Mouse (Mus musculus): Measurements from ENCODE around the gene Slc10a7. TPM values are rescaled to one million over a fixed set of nuclear protein-coding genes. Genes with fewer than 3 reads are reported as not detected.

Gene Slc10a7
- polyA plus RNA-seq, 1 experiment from 2014 or later, result 8.6 TPM

DNA sequence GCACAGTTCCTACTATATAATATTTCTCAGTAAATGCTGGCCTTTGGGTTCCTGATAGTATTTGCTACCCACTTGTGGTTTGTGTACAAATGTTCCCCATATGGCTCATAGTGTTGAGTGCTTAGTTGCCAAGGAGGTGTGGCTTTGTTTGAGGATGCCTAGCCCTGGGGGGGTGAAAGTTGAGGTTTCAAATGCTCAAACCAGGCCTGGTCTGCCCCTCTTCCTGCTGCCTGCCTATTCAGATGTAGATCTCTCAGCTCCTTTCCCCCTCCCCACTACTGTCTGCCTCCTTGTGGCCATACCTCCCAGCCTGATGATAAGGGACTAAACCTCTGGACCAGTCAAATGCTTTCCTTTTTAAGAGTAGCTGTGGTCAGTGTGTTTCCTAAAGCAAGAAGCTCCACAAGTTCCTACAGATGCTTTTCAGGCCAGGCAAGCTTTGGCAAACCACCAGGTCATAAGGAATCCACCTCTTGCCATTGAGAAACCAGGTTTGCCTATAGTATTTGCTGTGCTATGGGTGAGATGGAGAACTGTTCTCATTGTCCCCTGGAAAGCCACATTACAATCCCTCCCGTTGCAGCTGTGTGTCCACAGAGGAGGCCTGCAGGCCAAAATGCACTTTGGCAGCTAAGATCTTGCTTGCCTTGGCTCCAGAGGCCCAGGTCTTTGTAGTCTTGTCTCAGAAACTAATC, 146.4 kb downstream of the Slc10a7 start:
- 0 out of 2 replicates have a peak, but pooled peaks have one; percentile 5 for TF ChIP-seq CTCF (IDR thresholded peaks at IDR 0.05; ENCODE audit: low read depth)
- no peak overlapping the region for H3K4me2 ChIP-seq (ENCODE audit: low read length)
- H3K27me3 ChIP-seq (ENCODE audit: insufficient read depth, low read length), result no peaks in the 10 kb centered on the region
- DNase-seq (ENCODE audit: low spot score), result no peak
- no peaks in the 10 kb centered on the region for H3K36me3 ChIP-seq (ENCODE audit: insufficient read depth, low read length)
- no peak for ATAC-seq (replicated peaks; ENCODE audit: low FRiP score, low read depth)
- H3K27ac ChIP-seq, result no peak overlapping the region
- H3K4me3 ChIP-seq (replicated peaks; ENCODE audit: low read depth, low read length), result no peak overlapping the region
- H3K4me1 ChIP-seq (replicated peaks; ENCODE audit: insufficient read depth, low read length), result no peaks in the 10 kb centered on the region
- no peak overlapping the region for H3K9ac ChIP-seq (ENCODE audit: low read depth, low read length)
- 28% methylated on average over 1 of the region's 1 CpGs for WGBS
- no peaks in the 10 kb centered on the region for H3K9me3 ChIP-seq (replicated peaks; ENCODE audit: low read length)

DNA sequence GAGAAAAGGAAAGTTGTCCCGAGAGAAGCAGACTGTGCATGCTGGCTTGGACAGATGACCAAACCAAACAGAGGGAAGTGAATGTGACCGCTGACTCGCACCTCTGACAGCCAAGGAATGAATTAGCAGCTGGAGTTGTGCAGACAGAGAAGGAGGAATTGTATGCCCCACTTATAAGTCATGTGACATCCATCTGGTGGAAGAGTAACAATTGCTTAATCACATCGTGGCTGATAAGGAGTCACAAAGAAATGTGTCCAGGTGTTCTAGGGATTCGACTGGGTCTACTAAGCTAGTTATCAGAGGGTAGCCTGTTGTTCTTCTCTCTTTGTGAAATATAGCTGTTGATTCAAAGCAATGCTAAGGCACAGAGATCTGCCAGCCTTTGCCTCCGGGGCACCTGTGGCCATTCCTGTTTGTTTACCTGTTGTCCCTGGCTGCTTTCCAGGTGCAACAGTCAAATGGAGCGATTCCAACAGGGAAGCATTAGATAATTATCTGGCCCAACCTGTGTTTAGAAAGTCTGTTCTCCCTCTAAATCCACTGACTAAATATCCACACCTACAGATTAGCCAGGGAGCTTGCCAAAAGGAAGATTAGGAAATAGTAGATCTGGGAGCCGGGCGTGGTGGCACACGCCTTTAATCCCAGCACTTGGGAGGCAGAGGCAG, 147.7 kb downstream of the Slc10a7 start:
- Histone ChIP-seq H3K27ac (no peak overlapping the region), H3K27me3 (ENCODE audit: insufficient read depth, low read length) (no peaks in the 10 kb centered on the region), H3K36me3 (ENCODE audit: insufficient read depth, low read length) (no peaks in the 10 kb centered on the region), H3K4me3 (replicated peaks; ENCODE audit: low read depth, low read length) (no peak overlapping the region), H3K9me3 (replicated peaks; ENCODE audit: low read length) (no peaks in the 10 kb centered on the region), H3K4me1 (replicated peaks; ENCODE audit: insufficient read depth, low read length) (no peaks in the 10 kb centered on the region), H3K9ac (ENCODE audit: low read depth, low read length) (no peak overlapping the region), H3K4me2 (ENCODE audit: low read length) (no peak overlapping the region)
- ATAC-seq (replicated peaks; ENCODE audit: low FRiP score, low read depth), result no peak
- no peak for TF ChIP-seq CTCF (IDR thresholded peaks at IDR 0.05; ENCODE audit: low read depth)
- no peak for DNase-seq (ENCODE audit: low spot score)
- 73% methylated on average over 10 of the region's 10 CpGs for WGBS

DNA sequence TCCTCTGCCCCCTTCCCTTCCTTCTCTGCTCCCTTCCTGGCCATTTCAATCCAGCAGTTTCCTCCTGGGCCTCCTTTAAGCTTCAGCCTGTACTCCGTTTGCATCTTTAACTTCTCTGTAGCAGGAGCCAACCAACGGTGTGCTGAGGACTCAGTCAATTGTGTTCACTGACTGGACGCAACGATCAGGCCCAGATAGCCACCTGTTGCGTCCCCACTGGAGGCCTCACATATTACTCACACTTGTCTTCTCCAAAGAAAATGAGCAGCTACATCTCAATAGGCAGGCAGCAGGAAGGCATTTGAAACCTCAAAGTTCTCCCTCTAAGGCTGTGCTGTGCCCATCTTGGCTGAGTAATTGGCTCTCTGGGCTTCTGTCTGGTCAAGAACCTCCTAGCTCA, 149.0 kb downstream of the Slc10a7 start:
- Histone ChIP-seq H3K4me1 (replicated peaks; ENCODE audit: insufficient read depth, low read length) (no peaks in the 10 kb centered on the region), H3K4me3 (replicated peaks; ENCODE audit: low read depth, low read length) (no peak overlapping the region), H3K9me3 (replicated peaks; ENCODE audit: low read length) (no peaks in the 10 kb centered on the region), H3K4me2 (ENCODE audit: low read length) (no peak overlapping the region), H3K9ac (ENCODE audit: low read depth, low read length) (no peak overlapping the region), H3K27me3 (ENCODE audit: insufficient read depth, low read length) (no peaks in the 10 kb centered on the region), H3K36me3 (ENCODE audit: insufficient read depth, low read length) (no peaks in the 10 kb centered on the region), H3K27ac (no peak overlapping the region)
- ATAC-seq (replicated peaks; ENCODE audit: low FRiP score, low read depth), result no peak
- WGBS, result 92% methylated on average over 5 of the region's 5 CpGs
- DNase-seq (ENCODE audit: low spot score), result no peak
- no peak for TF ChIP-seq CTCF (IDR thresholded peaks at IDR 0.05; ENCODE audit: low read depth)

DNA sequence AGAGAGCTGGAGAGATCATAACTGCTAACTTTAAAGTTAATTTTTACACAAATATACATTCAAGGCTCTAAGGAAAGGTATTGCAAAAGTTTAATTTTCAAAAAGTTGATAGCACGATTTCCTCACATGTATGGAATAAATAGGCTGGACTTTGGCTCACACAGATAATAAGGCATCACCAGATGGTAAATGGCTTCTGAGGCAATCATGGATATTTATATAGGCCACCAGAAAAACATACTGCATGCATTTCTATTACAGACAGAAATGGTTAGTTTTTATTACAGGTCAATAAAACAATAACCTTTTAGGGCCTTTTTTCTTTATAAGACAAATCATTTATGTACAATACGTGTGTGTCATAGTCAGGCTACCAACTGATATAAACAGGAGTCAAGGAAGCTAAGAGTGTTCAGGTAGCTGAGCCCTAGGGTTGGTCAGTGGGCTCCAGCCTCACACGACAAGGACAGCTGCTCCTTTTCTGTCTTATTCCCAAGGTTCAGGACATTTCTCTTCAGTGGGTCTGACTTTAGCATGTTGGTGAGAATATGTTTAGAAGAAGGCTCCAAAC, 150.6 kb downstream of the Slc10a7 start:
- no peak overlapping the region for H3K9ac ChIP-seq (ENCODE audit: low read depth, low read length)
- H3K27ac ChIP-seq, result no peak overlapping the region
- DNase-seq (ENCODE audit: low spot score), result no peak
- WGBS, result 89% methylated on average over 3 of the region's 3 CpGs
- H3K36me3 ChIP-seq (ENCODE audit: insufficient read depth, low read length), result no peaks in the 10 kb centered on the region
- H3K27me3 ChIP-seq (ENCODE audit: insufficient read depth, low read length), result no peaks in the 10 kb centered on the region
- ATAC-seq (replicated peaks; ENCODE audit: low FRiP score, low read depth), result no peak
- no peaks in the 10 kb centered on the region for H3K4me1 ChIP-seq (replicated peaks; ENCODE audit: insufficient read depth, low read length)
- H3K9me3 ChIP-seq (replicated peaks; ENCODE audit: low read length), result no peaks in the 10 kb centered on the region
- H3K4me2 ChIP-seq (ENCODE audit: low read length), result no peak overlapping the region
- TF ChIP-seq CTCF (IDR thresholded peaks at IDR 0.05; ENCODE audit: low read depth), result no peak
- no peak overlapping the region for H3K4me3 ChIP-seq (replicated peaks; ENCODE audit: low read depth, low read length)

DNA sequence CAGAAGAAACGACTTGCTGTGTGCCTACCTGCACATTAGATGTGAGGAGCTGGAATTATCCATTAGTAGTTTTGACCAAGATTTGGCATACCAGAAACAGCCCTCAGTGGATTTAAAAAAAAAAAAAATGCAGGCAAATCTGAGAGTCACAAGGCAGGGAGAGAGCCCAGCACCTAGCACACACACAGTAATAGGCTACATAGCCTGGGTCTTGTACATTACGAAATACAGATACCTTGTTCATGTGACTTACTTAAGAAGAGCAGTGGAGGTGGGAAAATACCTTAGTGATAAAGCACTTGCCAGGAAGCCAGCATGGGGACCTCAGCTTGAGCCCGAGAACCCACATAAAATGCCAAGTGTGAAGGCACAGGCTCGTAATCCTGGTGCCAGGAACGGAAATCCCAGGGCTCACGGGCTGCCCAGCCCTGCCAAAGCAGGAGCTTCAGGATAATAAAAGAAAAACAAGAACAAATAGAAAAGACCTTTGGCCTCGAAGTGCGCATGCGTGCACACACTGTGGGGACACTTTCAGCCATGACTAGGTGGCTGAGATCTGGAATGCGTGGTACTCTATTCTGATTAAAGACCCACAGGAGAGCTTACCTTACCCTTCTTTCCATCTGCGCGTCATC, 155.3 kb downstream of the Slc10a7 start:
- Histone ChIP-seq H3K9ac (ENCODE audit: low read depth, low read length) (no peak overlapping the region), H3K36me3 (ENCODE audit: insufficient read depth, low read length) (no peaks in the 10 kb centered on the region), H3K4me1 (replicated peaks; ENCODE audit: insufficient read depth, low read length) (no peaks in the 10 kb centered on the region), H3K4me2 (ENCODE audit: low read length) (no peak overlapping the region), H3K27ac (no peak overlapping the region), H3K27me3 (ENCODE audit: insufficient read depth, low read length) (no peaks in the 10 kb centered on the region), H3K9me3 (replicated peaks; ENCODE audit: low read length) (no peaks in the 10 kb centered on the region), H3K4me3 (replicated peaks; ENCODE audit: low read depth, low read length) (no peak overlapping the region)
- ATAC-seq (replicated peaks; ENCODE audit: low FRiP score, low read depth) (no peak), DNase-seq (ENCODE audit: low spot score) (no peak)
- TF ChIP-seq CTCF (IDR thresholded peaks at IDR 0.05; ENCODE audit: low read depth), result no peak
- 91% methylated on average over 12 of the region's 12 CpGs for WGBS

DNA sequence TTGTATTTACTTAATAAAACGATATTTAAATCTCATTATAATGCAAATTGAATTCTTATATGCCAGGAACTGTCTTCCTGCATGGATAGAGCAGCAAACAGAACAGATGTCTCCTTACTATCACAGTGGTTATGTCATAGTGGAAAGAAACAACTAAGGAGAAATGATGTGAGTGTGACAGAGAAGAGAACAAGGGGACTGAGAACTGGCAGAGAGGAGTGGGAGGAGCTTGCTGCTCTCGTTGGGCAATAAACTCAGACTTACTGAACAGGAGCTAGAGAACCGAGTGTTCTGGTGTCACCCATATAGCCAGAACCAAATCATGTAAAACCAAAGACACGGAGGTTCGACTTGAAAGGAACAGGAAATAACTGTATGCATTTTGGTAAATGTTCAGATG, 158.3 kb downstream of the Slc10a7 start:
- ATAC-seq (replicated peaks; ENCODE audit: low FRiP score, low read depth) (no peak), DNase-seq (ENCODE audit: low spot score) (no peak)
- Histone ChIP-seq H3K4me3 (replicated peaks; ENCODE audit: low read depth, low read length) (no peak overlapping the region), H3K9ac (ENCODE audit: low read depth, low read length) (no peak overlapping the region), H3K36me3 (ENCODE audit: insufficient read depth, low read length) (no peaks in the 10 kb centered on the region), H3K9me3 (replicated peaks; ENCODE audit: low read length) (no peaks in the 10 kb centered on the region), H3K27me3 (ENCODE audit: insufficient read depth, low read length) (no peaks in the 10 kb centered on the region), H3K4me2 (ENCODE audit: low read length) (no peak overlapping the region), H3K27ac (no peak overlapping the region), H3K4me1 (replicated peaks; ENCODE audit: insufficient read depth, low read length) (no peaks in the 10 kb centered on the region)
- TF ChIP-seq CTCF (IDR thresholded peaks at IDR 0.05; ENCODE audit: low read depth), result no peak
- 73% methylated on average over 5 of the region's 5 CpGs for WGBS
